Mouse (Mus musculus) 416B (cell line): ENCODE results near the gene Kiss1r.

ENCODE experiments used
- DNase-seq: peaks from one replicate; pipeline ENCODE4 v3.0.0; 2011; ENCODE audit warnings: low read depth

Gene Kiss1r

GRCm38 (mm10) chr10:79924998-79925784 is 8.4 kb downstream of the Kiss1r start:
- DNase-seq: peak; percentile 88

- DNase-seq: peak; percentile 55
Observed at GRCm38 (mm10) chr10:79925785-79926490, 9.2 kb downstream of the Kiss1r start.

- peak; percentile 91 for DNase-seq
Observed at GRCm38 (mm10) chr10:79926491-79927323, 9.9 kb downstream of the Kiss1r start, which contains the start of gene Arid3a. TSS of gene Arid3a (plus strand) at chr10:79927043.

- DNase-seq: peak; percentile 65
Observed at GRCm38 (mm10) chr10:79927324-79928029, 10.7 kb downstream of the Kiss1r start.

- DNase-seq: peak; percentile 88
Observed at GRCm38 (mm10) chr10:79928030-79928694, 11.4 kb downstream of the Kiss1r start.

GRCm38 (mm10) chr10:79928907-79929701 is 12.3 kb downstream of the Kiss1r start:
- no peak for DNase-seq

- DNase-seq: no peak
Observed at GRCm38 (mm10) chr10:79929967-79930825, 13.4 kb downstream of the Kiss1r start.

- no peak for DNase-seq
Observed at GRCm38 (mm10) chr10:79930826-79931186, 14.0 kb downstream of the Kiss1r start.

GRCm38 (mm10) chr10:79931797-79932196 is 15.0 kb downstream of the Kiss1r start:
- no peak for DNase-seq

GRCm38 (mm10) chr10:79932736-79933135 is 16.0 kb downstream of the Kiss1r start:
- DNase-seq: no peak

GRCm38 (mm10) chr10:79933145-79933679 is 16.4 kb downstream of the Kiss1r start:
- DNase-seq: no peak

- no peak for DNase-seq
Observed at GRCm38 (mm10) chr10:79933861-79934260, 17.1 kb downstream of the Kiss1r start.

GRCm38 (mm10) chr10:79934272-79934721 is 17.5 kb downstream of the Kiss1r start:
- DNase-seq: peak; percentile 86

GRCm38 (mm10) chr10:79934794-79935569 is 18.2 kb downstream of the Kiss1r start:
- DNase-seq: no peak

GRCm38 (mm10) chr10:79936284-79936910 is 19.6 kb downstream of the Kiss1r start:
- DNase-seq: no peak

GRCm38 (mm10) chr10:79936911-79937441 is 20.2 kb downstream of the Kiss1r start:
- peak; percentile 96 for DNase-seq

- peak; percentile 51 for DNase-seq
Observed at GRCm38 (mm10) chr10:79937775-79938526, 21.2 kb downstream of the Kiss1r start.
